Mouse (Mus musculus): ENCODE data around the gene Rgmb.

DNA sequence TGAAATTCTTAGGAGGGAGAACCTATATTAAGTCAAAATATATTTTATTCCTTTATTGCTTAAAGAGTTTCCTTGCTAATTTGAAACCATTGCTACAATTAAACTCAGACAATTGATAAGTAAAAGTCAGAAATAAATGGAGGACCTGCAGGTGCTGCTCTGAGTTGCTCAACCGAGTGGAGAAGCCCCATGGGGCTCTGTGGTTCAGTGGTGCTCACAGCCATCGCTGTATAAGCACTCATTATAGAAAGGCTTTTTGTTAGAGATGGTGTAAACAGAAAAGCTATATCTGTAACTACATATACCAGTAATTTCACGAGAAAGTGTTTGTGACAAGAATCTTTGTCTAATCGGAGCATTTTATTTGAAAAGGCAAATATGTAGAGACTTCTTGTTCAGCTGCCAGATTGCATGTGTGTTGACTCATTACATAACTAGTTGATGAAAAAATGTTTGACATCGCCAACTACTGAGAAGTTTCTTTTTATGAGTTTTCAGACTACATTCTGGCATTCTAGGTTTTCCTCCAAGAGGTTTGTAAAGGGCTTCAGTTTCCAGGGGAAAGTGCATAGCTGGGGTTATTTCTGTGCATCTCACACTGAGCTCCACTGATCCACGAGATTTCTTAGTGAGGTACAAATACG is 61.6 kb downstream of the Rgmb start:
- TF ChIP-seq POLR2A (IDR thresholded peaks at IDR 0.05; ENCODE audit: borderline replicate concordance, extremely low read depth, low read depth, low read length), result no peak
- TF ChIP-seq CTCF (IDR thresholded peaks at IDR 0.05; ENCODE audit: insufficient read depth, low read length), result no peak

Measured in lung, adult 2 months (tissue).